Mouse (Mus musculus): ENCODE measurements around the gene Galnt14. TPM values are rescaled to one million over a fixed set of nuclear protein-coding genes. Genes with fewer than 3 reads are reported as not detected.

Galnt14 gene
- 0.28 and 0.32 TPM in 2 replicates for polyA plus RNA-seq (2015; fragmentation: Nextera tagmentation; extraction: Ambion mirVana)

DNA sequence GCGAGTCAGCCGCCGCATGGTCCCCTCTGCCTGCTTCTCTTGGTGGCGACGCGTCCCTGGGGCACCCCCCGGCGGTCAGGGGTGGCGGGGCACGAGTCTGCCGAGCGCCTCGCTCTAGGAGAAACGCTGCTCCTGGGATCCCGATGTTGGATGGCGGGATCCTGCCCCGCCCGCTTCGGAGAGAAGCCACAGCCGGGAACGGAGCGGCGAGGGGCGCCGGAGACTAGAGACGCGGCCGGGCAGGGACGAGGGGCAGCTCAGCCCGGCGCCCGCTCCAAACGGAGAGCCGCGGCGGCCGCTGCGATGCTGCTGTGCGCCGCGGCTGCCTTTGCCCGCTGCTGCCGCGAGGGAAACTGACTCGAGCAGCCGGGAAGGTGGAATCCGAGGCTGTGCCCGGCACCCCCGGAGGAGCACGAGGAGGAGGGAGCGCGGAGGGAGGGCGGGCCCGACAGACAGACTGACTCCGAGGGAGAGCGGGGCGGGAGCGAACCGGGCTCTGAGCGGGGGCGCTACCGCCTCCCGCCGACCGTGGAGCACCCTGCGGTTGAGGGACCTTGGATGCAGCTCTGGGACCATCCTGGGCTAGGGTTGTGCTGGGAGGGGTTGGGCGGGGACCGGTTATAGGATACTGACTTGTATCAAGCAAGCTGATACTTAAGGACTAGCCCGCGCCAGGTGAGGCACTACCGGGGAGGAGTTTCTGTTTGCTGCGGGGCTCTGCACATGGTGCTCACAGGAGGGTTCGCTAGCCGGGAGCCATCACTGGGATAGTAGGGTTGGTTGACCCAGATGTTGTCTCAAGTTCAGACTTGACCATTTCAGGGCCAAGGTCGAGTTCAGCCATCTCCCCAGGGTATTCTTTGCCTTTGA is at the start of gene Galnt14:
Gene Galnt14 (minus strand): TSS at position 412 of the 870 bp plus-strand sequence.
- no peak within 1 kb of the TSS for H3K27ac ChIP-seq
- peaks cover 10% of the 10 kb centered on the region for H3K4me1 ChIP-seq
- H3K9me3 ChIP-seq: no peaks in the 10 kb centered on the region
- ATAC-seq (ENCODE audit: insufficient read depth, low FRiP score, low read depth): peak; percentile 68
- no peak within 1 kb of the TSS for H3K9ac ChIP-seq
- H3K36me3 ChIP-seq: no peaks in the 10 kb centered on the region
- under 1% methylated on average over 73 of the region's 75 CpGs for WGBS
- peak within 1 kb of the TSS; percentile 96 for H3K4me2 ChIP-seq
- H3K4me3 ChIP-seq (replicated peaks): peak within 1 kb of the TSS; percentile 49
- peaks cover 40% of the 10 kb centered on the region for H3K27me3 ChIP-seq (replicated peaks)

DNA sequence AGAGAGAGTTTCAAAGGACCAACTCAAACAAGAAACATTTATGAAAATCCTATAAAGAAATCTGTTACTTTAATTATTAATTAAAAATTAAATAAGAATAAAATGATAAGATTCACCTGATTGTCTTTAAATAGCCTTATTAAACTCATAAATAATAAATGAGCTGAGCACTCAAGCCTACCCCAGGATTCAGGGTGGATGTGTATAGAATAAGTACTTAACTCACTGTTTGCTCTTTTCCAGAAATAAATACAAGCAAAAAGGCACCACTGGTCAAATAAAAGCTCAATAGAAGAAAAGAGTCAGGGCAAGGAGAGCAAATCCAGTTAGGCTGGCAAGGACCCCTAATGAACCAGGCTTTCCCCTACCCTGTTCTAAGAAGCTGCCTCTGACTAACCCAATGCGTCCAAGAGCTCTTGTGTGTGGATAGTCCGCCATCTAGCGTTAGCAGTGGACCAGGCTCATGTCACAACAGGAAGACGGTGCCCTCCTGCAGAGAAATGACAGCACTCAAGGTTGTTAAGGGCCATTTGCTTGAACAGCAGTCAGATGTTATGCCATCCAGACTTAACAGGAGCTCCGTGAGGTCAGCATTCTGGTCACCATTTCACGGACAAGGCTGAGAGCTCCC is 33.5 kb upstream of the Galnt14 start:
- no peak for ATAC-seq (ENCODE audit: insufficient read depth, low FRiP score, low read depth)
- no peaks in the 10 kb centered on the region for H3K9me3 ChIP-seq
- H3K4me3 ChIP-seq (replicated peaks): no peak overlapping the region
- H3K4me1 ChIP-seq: no peaks in the 10 kb centered on the region
- H3K9ac ChIP-seq: no peak overlapping the region
- H3K36me3 ChIP-seq: no peaks in the 10 kb centered on the region
- no peaks in the 10 kb centered on the region for H3K27me3 ChIP-seq (replicated peaks)
- H3K27ac ChIP-seq: no peak overlapping the region
- WGBS: 2% methylated on average over 6 of the region's 6 CpGs
- H3K4me2 ChIP-seq: no peak overlapping the region

DNA sequence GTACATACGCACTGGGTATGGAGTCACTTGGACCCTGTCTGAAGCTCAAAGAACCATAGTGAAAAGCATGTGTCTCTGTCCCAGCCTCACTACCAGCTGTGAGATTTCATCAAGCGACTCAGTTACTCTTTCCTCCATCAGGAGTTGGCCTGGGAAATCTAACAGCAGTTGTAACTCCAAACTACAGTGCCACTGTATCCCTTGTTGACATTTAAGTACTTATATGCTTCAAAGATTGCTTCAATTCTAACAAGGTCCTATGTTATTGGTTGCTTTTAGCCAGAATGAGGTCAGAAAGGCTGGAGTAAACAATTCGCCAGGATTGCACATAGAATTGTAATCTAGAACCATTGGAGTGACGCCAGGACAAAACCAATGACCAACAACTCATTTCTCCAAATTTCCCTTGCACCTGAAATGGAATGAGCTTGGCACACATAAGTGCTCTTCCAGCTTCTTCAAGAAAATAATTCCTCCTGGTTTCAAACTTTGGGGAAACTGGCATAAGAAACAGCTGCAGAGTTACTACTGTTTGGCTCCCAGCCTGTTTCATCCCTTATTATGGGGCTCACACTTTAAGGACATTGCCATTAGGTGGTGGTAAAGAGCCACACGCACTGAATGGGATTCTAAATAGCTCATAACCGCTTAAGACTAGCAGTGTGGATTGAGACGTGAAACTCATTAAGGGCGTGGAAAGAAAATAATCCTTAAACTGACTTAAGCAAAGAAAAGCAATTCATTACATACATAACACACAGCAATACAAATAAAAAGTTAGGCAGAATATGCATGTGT is 13.8 kb upstream of the Galnt14 start:
- H3K4me3 ChIP-seq (replicated peaks): no peak overlapping the region
- ATAC-seq (ENCODE audit: insufficient read depth, low FRiP score, low read depth): no peak
- H3K4me2 ChIP-seq: no peak overlapping the region
- no peaks in the 10 kb centered on the region for H3K36me3 ChIP-seq
- H3K27ac ChIP-seq: no peak overlapping the region
- WGBS: 52% methylated on average over 8 of the region's 8 CpGs
- no peaks in the 10 kb centered on the region for H3K4me1 ChIP-seq
- no peaks in the 10 kb centered on the region for H3K9me3 ChIP-seq
- H3K9ac ChIP-seq: no peak overlapping the region
- H3K27me3 ChIP-seq (replicated peaks): no peaks in the 10 kb centered on the region

DNA sequence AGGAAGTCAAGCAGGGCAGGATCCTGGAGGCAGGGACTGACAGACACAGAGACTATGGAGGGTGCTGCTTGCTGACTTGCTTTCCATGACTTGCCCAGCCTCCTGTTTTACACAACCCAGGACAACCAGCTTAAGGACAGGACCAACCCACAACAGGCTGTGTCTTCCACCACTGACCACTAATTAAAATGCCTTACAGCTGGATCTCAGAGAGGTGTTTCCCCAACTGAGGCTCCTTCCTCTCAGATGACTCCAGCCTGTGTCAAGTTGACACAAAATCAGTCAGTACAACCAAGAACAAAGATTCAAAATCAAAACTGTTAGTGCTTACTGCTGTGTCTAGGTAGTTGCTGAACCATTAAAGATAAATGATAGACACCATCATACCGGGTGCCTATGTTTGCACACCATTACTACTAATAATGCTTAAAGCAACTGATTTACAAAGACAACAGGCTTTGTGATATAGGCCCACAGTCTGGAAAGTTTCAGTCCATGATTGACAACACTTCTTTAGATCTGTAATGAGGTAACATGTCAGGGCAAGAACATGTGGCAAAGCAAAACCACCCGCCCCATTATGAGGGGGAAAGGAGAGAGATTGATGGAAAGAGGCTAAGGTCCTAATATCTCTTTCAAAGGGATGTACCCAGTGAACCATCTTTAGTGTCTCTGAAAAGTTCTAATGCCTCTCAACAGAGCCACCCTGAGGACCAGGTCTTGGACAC is 8.9 kb upstream of the Galnt14 start:
- no peaks in the 10 kb centered on the region for H3K27me3 ChIP-seq (replicated peaks)
- no peak overlapping the region for H3K9ac ChIP-seq
- WGBS: 79% methylated on average over 2 of the region's 2 CpGs
- H3K36me3 ChIP-seq: no peaks in the 10 kb centered on the region
- no peak overlapping the region for H3K27ac ChIP-seq
- no peaks in the 10 kb centered on the region for H3K4me1 ChIP-seq
- no peak for ATAC-seq (ENCODE audit: insufficient read depth, low FRiP score, low read depth)
- H3K4me3 ChIP-seq (replicated peaks): no peak overlapping the region
- H3K4me2 ChIP-seq: no peak overlapping the region
- H3K9me3 ChIP-seq: no peaks in the 10 kb centered on the region

DNA sequence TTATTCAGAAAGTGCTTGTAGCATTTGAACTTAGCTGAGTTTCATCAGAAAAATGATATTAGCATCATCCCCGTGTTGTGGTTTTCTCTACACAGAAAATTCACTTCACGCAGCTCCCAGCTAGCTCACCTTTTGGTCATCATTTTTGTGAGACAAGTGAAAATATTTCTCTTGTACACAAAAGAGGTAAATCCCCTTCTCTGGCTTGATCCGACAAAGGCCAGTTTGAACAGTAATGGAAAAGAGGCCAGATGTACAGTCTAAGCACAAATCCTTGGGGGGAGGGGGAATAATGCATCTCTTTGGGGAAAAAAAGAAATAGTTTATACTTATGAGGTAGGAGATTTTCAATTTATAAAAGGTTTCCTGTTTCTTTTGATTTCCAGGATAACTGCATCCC is 6.4 kb upstream of the Galnt14 start:
- Histone ChIP-seq H3K36me3 (no peaks in the 10 kb centered on the region), H3K27me3 (replicated peaks) (peaks cover 6% of the 10 kb centered on the region; the same call in 1 of the 2 replicates), H3K4me2 (no peak overlapping the region), H3K9me3 (no peaks in the 10 kb centered on the region), H3K4me1 (no peaks in the 10 kb centered on the region), H3K9ac (no peak overlapping the region), H3K27ac (no peak overlapping the region), H3K4me3 (replicated peaks) (no peak overlapping the region)
- WGBS: 43% methylated on average over 3 of the region's 3 CpGs
- no peak for ATAC-seq (ENCODE audit: insufficient read depth, low FRiP score, low read depth)

DNA sequence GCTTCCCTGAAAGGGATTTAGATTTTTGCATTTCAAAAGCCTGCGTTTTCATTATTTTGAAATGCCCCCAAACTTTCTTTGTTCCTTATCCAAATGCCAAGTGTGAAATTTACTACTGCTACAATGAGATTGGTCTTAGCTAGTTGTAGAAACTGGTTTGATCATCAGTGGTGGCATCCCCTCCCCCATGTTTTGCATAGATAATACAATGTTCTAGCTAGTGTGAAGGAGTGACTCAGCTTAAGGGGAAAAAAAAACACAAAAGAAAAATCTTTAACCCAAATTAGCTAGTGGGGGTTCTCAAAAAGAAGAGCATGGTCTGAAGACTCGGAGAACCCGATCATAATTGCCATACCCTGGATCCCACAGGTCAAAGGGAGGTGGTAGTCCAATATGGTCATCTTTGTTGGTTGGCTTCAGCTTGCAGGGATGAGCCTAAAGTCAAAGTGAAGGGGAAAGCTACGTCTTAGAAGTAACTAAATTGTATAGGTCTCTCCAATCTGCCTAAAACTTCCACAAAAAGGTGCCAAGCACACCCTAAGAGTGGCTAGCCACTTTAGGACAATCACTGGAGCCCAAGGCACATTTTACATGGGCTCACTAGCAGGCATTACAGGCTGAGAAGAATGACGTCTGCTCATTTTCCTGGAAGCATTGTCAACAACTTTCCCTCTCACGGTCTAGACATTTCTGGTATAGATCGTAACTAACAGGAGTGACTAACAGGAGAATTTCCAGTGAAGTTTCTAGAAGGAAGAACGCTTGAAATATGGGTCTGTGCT is 4.4 kb upstream of the Galnt14 start:
- no peaks in the 10 kb centered on the region for H3K9me3 ChIP-seq
- H3K4me3 ChIP-seq (replicated peaks): no peak overlapping the region
- H3K9ac ChIP-seq: no peak overlapping the region
- H3K4me2 ChIP-seq: no peak overlapping the region
- no peaks in the 10 kb centered on the region for H3K36me3 ChIP-seq
- no peak for ATAC-seq (ENCODE audit: insufficient read depth, low FRiP score, low read depth)
- peaks cover 3% of the 10 kb centered on the region for H3K4me1 ChIP-seq
- WGBS: 76% methylated on average over 8 of the region's 8 CpGs
- H3K27me3 ChIP-seq (replicated peaks): peaks cover 25% of the 10 kb centered on the region
- no peak overlapping the region for H3K27ac ChIP-seq

DNA sequence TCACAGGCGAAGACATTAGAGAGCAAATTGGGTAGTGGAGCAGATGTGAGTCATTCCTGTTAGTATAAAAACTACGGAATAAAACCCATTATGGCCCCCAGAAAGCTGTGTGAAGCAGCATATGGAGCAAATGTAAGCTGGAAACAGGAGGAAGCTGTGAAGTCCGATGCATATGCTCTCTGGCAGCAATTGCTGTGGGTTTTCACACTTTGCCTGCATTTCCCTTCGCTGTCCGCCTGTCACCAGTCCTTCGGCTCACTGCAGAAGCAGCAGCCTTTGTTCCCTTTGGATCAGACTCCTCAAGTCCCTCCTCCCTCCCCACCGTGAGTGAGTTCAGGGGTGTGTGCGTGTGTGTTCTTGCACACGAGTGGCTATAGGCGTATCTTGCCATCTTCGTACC is 3.1 kb upstream of the Galnt14 start:
- no peaks in the 10 kb centered on the region for H3K36me3 ChIP-seq
- no peak overlapping the region for H3K4me3 ChIP-seq (replicated peaks)
- H3K9ac ChIP-seq: no peak overlapping the region
- WGBS: 45% methylated on average over 11 of the region's 11 CpGs
- no peak overlapping the region for H3K4me2 ChIP-seq
- H3K27ac ChIP-seq: no peak overlapping the region
- no peaks in the 10 kb centered on the region for H3K9me3 ChIP-seq
- ATAC-seq (ENCODE audit: insufficient read depth, low FRiP score, low read depth): no peak
- H3K27me3 ChIP-seq (replicated peaks): peaks cover 38% of the 10 kb centered on the region
- H3K4me1 ChIP-seq: peaks cover 10% of the 10 kb centered on the region

DNA sequence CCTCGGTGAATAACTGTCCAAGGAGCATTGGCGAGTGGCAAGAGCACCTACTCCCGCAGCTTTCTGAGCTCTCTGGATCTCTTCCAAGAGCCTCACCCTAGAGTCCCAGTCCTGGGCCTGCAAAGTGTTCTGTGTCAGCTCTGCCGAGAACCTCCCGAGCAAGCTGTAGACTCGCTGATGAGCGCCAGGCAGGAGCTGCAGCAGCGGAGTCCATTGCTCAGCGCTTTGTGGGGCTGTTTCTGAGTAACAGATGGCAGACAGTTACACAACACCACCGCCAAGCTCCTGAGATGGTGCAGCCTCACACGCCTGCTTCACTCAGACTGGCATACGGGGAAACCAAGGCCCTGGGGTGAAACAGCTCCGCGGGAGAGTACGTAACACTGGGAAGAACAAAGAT is 1.7 kb upstream of the Galnt14 start:
- Histone ChIP-seq H3K27me3 (replicated peaks) (peaks cover 40% of the 10 kb centered on the region), H3K4me2 (no peak overlapping the region), H3K36me3 (no peaks in the 10 kb centered on the region), H3K9me3 (no peaks in the 10 kb centered on the region), H3K4me1 (peaks cover 10% of the 10 kb centered on the region), H3K27ac (no peak overlapping the region), H3K9ac (no peak overlapping the region), H3K4me3 (replicated peaks) (no peak overlapping the region)
- ATAC-seq (ENCODE audit: insufficient read depth, low FRiP score, low read depth): no peak
- WGBS: 72% methylated on average over 15 of the region's 15 CpGs

DNA sequence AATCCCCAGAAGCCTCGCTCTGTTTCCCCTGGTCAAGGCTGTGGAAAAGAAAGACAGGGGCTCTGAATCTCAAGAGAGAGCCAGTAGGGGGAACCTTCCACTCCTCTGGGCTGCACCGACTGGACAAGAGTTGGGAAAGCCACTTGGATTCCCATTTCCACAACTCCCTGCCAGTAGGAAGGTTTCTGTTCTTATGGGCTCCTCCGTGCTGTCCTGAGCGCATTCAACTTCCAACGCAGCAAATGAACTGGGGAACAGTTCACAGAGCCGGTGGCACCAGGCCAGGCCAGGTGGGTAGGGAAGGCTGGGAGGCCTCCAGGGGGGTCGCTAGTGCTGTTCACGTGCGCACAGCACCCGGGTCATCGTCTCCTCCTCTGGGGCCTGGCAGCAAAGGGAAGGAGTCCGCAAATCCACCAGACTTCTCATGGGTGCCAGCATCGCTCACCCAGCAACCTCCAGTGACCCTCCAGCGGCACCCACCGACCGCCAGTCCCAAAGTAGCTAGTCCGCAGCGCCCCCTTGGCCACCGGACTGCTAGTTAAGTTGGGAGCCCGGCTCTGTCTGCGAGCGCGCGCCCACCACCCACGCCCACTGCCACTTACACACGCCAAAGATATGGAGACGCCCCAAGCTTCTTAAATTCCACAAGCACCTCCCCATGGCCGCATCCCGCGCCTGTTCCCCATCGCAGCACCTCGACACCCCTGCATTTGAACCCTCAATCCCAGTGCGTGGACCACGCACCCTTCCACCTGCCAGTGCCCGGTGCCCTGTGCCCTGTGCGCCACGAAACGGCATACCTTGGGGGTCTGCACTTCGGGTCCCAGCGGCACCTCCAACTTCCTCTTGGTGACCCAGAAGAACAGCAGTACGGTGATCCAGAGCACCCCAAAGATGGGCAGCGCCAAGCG is 867 bp downstream of the Galnt14 start:
- WGBS: 2% methylated on average over 43 of the region's 43 CpGs

DNA sequence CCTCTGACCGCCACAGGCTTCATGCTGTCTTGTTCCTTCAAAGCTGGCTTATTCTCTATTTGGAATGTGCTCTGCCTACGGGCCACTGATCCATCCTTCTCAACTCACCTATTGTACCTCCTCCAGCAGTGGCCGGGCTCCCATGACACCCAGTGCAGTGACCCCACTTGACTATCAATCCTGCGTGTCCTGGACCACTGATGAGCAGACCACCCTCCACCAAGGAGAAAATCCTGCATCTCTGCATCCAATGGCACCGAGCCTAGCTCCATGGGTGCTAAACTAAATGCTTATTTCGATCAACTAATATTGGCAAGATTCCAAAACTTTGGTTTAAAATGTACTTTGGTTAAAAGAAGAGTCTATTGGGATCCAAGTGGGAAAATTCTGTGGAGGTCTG is 1.8 kb downstream of the Galnt14 start:
- Histone ChIP-seq H3K36me3 (no peaks in the 10 kb centered on the region), H3K4me3 (replicated peaks) (no peak overlapping the region), H3K27ac (no peak overlapping the region), H3K4me1 (peaks cover 10% of the 10 kb centered on the region), H3K9me3 (no peaks in the 10 kb centered on the region), H3K4me2 (no peak overlapping the region), H3K9ac (no peak overlapping the region), H3K27me3 (replicated peaks) (peaks cover 40% of the 10 kb centered on the region)
- WGBS: 87% methylated on average over 6 of the region's 6 CpGs
- no peak for ATAC-seq (ENCODE audit: insufficient read depth, low FRiP score, low read depth)

More for the DNA sequence above, 867 bp downstream of the Galnt14 start:
- no peak overlapping the region for H3K9ac ChIP-seq
- H3K4me1 ChIP-seq: peaks cover 10% of the 10 kb centered on the region
- H3K27me3 ChIP-seq (replicated peaks): peaks cover 40% of the 10 kb centered on the region
- H3K4me3 ChIP-seq (replicated peaks): peak overlapping the region; percentile 49
- H3K9me3 ChIP-seq: no peaks in the 10 kb centered on the region
- H3K27ac ChIP-seq: no peak overlapping the region
- no peak for ATAC-seq (ENCODE audit: insufficient read depth, low FRiP score, low read depth)
- H3K4me2 ChIP-seq: peak overlapping the region; percentile 96
- no peaks in the 10 kb centered on the region for H3K36me3 ChIP-seq
